Mouse (Mus musculus) neural tube, embryonic 13.5 days (tissue): ENCODE results near the gene Mrc2. TPM values are rescaled to one million over a fixed set of nuclear protein-coding genes. Genes with fewer than 3 reads are reported as not detected.
A peak's percentile ranks its signal among the peaks of the same experiment; 100 is the strongest.

Experiments
- ATAC-seq: fragments of 200-750 bp; cut with Nextera tagmentation; 2 replicates; pipeline ENCODE4 v1.8.0; 2017; ENCODE audit warnings: low read depth, mild to moderate bottlenecking, moderate TSS enrichment, moderate library complexity
- H3K27ac ChIP-seq: fragments of 300-500 bp; sonication (generic); replicated peaks from 2 replicates; pipeline ENCODE4 v1.5.1; 2015; ENCODE audit warnings: moderate library complexity, mild to moderate bottlenecking, inconsistent platforms
- H3K27me3 ChIP-seq: fragments of 300-500 bp; sonication (generic); 2 replicates; pipeline ENCODE4 v1.6.1; 2015; ENCODE audit warnings: mild to moderate bottlenecking, inconsistent platforms
- H3K36me3 ChIP-seq: fragments of 300-500 bp; sonication (generic); 2 replicates; pipeline ENCODE4 v1.6.1; 2015; ENCODE audit warnings: mild to moderate bottlenecking, inconsistent platforms
- H3K4me1 ChIP-seq: fragments of 300-500 bp; sonication (generic); replicated peaks from 2 replicates; pipeline ENCODE4 v1.6.1; 2015; ENCODE audit warnings: inconsistent platforms
- H3K4me2 ChIP-seq: fragments of 300-500 bp; sonication (generic); 2 replicates; pipeline ENCODE4 v1.6.1; 2015; ENCODE audit warnings: inconsistent platforms, mild to moderate bottlenecking, moderate library complexity
- H3K4me3 ChIP-seq: fragments of 300-500 bp; sonication (generic); 2 replicates; pipeline ENCODE4 v1.5.1; 2015; ENCODE audit warnings: mild to moderate bottlenecking, inconsistent platforms
- H3K9ac ChIP-seq: fragments of 300-500 bp; sonication (generic); 2 replicates; pipeline ENCODE4 v1.6.1; 2015; ENCODE audit warnings: moderate library complexity, mild to moderate bottlenecking, inconsistent platforms
- H3K9me3 ChIP-seq: fragments of 300-500 bp; sonication (generic); 2 replicates; pipeline ENCODE4 v1.6.1; 2016; ENCODE audit warnings: inconsistent platforms
- WGBS: fragments of 180-500 bp; shearing (Covaris S2); methylation state at CpG from one replicate; pipeline ENCODE4 v1.1.7; 2015; 5-methylcytosine and 5-hydroxymethylcytosine counted together
- polyA plus RNA-seq: library from polyadenylated mRNA; unstranded; fragments of >200 nt; fragmentation: Nextera tagmentation; extraction: Ambion mirVana; gene quantifications from 2 replicates; pipeline ENCODE4 v1.2.1, GENCODE M21; 2015

Mrc2 gene
- polyA plus RNA-seq, 1 experiment from 2014 or later: 5.0 TPM

DNA sequence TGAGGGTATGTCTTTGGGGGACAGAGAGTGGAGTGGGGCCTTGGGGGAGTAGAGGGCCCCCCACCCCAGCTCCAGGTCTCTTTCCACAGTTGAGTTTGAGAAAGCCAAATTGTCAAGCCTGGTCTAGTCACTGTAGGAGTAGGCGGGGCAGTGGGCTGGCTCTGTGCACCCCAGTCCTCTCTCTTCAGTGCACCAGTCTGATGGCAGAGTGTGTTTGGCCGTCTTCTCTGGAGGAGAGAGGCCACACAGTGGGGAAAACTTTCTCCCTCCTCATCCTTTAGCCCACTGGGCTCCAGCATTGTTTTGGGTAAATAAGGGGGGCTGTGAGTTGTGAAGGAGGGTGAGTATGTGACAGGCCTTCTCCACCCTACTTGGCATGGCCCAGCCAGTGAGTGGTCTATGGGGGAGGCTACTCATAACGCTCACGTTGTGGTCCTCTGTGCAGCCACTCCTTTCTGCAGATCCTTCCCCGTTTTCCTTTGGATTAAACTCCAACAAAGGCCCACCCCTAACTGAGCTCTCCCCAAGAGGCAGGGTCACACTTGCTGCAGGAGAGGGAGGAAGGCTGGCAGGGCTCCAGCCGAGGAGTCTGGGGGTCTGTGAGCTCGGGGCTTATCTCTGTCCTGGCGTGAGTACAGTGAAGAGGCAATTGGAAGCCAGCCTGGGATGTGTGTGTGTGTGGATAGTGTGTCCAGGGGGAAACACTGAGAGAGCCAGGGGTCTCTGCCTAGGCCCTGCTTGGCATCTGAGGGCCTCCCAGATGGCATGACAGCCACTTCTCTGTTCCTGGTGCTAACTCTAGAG lies 41.6 kb downstream of the Mrc2 start:
- 71% methylated on average over 8 of the region's 8 CpGs for WGBS
- Histone ChIP-seq H3K27me3 (no peaks in the 10 kb centered on the region), H3K27ac (no peak overlapping the region), H3K4me3 (no peak overlapping the region), H3K4me2 (no peak overlapping the region), H3K9me3 (no peaks in the 10 kb centered on the region), H3K36me3 (no peaks in the 10 kb centered on the region), H3K9ac (no peak overlapping the region), H3K4me1 (peaks cover 22% of the 10 kb centered on the region)
- peak; percentile 36 for ATAC-seq

DNA sequence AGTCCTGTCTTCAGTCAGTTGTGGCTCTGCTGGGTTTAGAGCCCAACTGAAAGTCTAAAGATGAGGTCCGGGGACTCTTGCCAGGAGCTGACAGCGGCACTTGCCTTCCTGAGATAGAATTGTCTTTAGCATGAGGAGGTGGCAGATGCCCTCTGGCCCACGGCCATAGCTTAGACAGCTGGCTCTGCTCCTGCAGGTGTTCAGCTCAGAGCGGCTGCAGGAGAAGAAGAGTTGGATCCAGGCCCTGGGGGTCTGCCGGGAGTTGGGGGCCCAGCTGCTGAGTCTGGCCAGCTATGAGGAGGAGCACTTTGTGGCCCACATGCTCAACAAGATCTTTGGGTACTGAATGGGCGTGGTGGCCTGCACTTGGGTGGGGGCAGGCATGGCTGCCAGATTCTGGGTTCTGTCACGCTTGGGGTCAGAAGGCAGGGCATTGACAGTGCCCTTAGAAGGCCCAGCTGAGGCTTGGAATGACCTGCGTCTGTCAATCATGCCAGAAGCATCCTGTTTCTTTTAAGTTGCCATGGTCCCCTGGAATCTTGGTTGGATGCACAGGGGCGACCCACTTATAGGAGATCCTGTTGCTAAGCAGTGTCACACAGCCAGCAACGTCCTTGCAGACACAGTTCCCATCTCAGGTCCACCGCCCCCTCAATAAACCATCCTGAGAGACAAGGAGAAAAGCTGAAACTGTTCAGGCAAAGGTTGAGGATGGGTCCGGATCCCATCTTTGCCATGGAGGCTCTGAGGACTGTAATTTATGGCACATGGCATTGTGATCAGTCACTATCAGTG lies 46.4 kb downstream of the Mrc2 start:
- Histone ChIP-seq H3K9ac (no peak overlapping the region), H3K4me1 (no peaks in the 10 kb centered on the region; the same call in 1 of the 2 replicates), H3K9me3 (no peaks in the 10 kb centered on the region), H3K36me3 (0 out of 2 replicates have a peak, but pooled peaks cover 5% of the 10 kb centered on the region), H3K4me3 (no peak overlapping the region), H3K4me2 (no peak overlapping the region), H3K27me3 (no peaks in the 10 kb centered on the region), H3K27ac (no peak overlapping the region)
- no peak for ATAC-seq
- WGBS: 79% methylated on average over 12 of the region's 12 CpGs

DNA sequence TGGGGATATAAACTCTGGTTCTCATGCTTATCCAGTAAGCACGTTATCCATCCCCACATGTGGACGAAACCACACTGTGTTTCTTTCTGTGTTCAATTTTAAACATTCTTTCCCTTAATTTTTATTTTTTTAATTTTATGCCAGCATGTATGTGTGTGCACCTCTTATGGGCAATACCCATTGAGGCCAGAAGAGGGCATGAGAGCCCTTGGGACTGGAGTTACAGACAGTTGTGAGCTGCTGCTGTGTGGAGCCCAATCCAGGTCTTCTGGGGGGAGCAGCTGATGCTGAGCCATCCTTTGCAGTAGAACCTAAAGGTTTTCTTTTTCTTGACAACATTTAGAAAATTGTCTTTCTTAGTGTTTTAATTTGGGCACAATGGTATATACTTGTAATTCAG lies 52.8 kb downstream of the Mrc2 start:
- no peaks in the 10 kb centered on the region for H3K27me3 ChIP-seq
- no peak overlapping the region for H3K27ac ChIP-seq
- no peak for ATAC-seq
- H3K36me3 ChIP-seq: 0 out of 2 replicates have a peak, but pooled peaks cover 5% of the 10 kb centered on the region
- H3K9me3 ChIP-seq: no peaks in the 10 kb centered on the region
- H3K4me1 ChIP-seq: peaks cover 3% of the 10 kb centered on the region; the same call in 1 of the 2 replicates
- no peak overlapping the region for H3K4me3 ChIP-seq
- no peak overlapping the region for H3K4me2 ChIP-seq
- H3K9ac ChIP-seq: no peak overlapping the region
- WGBS: 76% methylated on average over 2 of the region's 2 CpGs

DNA sequence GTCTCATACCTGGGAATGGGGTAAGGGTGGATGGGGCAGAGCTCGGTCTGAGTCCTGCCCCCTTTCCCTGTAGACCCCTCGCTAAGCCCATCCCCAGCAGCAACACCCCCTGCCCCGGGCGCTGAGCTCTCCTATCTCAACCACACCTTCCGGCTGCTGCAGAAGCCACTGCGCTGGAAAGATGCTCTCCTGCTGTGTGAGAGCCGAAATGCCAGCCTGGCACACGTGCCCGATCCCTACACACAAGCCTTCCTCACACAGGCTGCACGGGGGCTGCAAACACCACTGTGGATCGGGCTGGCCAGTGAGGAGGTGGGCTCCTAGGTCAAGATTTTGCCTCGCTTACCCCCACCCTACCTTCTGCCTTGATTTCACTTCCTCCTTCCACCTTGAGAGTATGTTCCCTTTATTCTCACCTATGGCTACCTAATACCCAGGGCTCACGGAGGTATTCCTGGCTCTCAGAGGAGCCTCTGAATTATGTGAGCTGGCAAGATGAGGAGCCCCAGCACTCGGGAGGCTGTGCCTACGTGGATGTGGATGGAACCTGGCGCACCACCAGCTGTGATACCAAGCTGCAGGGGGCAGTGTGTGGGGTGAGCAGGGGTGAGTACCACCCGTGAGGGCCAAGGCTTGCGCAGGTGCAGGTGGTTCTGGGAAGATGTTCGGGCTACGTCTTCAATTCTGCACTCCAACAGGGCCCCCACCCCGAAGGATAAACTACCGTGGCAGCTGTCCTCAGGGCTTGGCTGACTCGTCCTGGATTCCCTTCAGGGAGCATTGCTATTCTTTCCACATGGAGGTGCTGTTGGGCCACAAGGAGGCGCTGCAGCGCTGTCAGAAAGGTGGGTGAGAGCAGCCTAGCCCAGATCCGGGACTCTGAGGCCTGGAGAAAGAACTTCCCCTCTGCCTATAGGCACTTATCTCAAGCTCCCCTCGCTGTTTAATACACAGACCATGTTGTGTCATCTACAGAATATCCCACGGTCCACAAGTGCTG lies 55.0 kb downstream of the Mrc2 start:
- WGBS: 61% methylated on average over 28 of the region's 28 CpGs
- no peaks in the 10 kb centered on the region for H3K27me3 ChIP-seq
- H3K36me3 ChIP-seq: no peaks in the 10 kb centered on the region
- H3K27ac ChIP-seq: no peak overlapping the region
- H3K4me3 ChIP-seq: no peak overlapping the region
- ATAC-seq: peak; percentile 76
- H3K4me2 ChIP-seq: no peak overlapping the region
- H3K4me1 ChIP-seq: peaks cover 3% of the 10 kb centered on the region; the same call in 1 of the 2 replicates
- no peak overlapping the region for H3K9ac ChIP-seq
- H3K9me3 ChIP-seq: no peaks in the 10 kb centered on the region

DNA sequence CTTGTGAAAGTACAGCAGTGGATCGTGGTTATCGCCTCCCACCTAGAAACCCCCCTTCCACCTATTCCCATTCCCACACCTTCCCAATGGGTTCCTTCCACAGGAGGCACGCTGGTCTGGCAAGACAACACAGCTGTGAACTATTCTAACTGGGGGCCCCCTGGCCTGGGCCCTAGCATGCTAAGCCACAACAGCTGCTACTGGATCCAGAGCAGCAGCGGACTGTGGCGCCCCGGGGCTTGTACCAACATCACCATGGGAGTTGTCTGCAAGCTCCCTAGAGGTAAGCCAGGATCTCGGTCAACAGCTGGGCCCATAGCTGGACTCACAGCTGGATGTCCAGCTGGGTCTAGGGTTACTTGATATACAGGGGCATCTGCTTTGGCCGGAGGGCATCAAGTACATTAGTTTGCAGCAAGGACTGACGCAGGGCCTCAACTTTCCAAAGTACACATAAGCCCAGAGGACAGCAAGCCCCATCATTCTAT lies 56.1 kb downstream of the Mrc2 start:
- no peak overlapping the region for H3K4me3 ChIP-seq
- H3K36me3 ChIP-seq: no peaks in the 10 kb centered on the region
- H3K9ac ChIP-seq: no peak overlapping the region
- peaks cover 12% of the 10 kb centered on the region; the same call in 1 of the 2 replicates for H3K4me1 ChIP-seq
- H3K27me3 ChIP-seq: no peaks in the 10 kb centered on the region
- H3K27ac ChIP-seq: no peak overlapping the region
- no peak overlapping the region for H3K4me2 ChIP-seq
- H3K9me3 ChIP-seq: no peaks in the 10 kb centered on the region
- no peak for ATAC-seq
- 90% methylated on average over 9 of the region's 9 CpGs for WGBS

DNA sequence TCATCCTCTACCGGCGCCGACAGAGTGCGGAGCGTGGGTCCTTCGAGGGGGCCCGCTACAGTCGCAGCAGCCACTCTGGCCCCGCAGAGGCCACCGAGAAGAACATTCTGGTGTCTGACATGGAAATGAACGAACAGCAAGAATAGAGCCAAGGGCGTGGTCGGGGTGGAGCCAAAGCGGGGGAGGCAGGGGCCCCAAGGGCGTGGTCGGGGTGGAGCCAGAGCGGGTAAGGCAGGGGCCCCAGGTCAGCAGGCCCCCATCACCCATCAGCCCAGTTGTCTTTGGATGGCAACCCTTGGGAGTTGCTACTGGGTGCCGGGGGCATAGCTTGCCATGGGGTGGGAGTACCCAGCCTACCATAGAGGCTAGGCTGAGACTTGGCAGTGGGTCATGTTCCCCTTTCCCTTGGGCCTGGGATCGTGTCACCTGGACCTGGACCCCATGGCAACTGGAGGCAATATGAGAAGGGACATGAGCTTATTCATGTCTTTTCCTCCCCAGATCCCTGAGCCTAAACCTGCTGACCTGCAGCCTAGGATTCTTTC lies 57.4 kb downstream of the Mrc2 start:
- Histone ChIP-seq H3K9me3 (no peaks in the 10 kb centered on the region), H3K4me3 (no peak overlapping the region), H3K27me3 (no peaks in the 10 kb centered on the region), H3K9ac (no peak overlapping the region), H3K27ac (no peak overlapping the region), H3K36me3 (no peaks in the 10 kb centered on the region), H3K4me1 (peaks cover 14% of the 10 kb centered on the region; the same call in 1 of the 2 replicates), H3K4me2 (no peak overlapping the region)
- 94% methylated on average over 19 of the region's 19 CpGs for WGBS
- no peak for ATAC-seq

DNA sequence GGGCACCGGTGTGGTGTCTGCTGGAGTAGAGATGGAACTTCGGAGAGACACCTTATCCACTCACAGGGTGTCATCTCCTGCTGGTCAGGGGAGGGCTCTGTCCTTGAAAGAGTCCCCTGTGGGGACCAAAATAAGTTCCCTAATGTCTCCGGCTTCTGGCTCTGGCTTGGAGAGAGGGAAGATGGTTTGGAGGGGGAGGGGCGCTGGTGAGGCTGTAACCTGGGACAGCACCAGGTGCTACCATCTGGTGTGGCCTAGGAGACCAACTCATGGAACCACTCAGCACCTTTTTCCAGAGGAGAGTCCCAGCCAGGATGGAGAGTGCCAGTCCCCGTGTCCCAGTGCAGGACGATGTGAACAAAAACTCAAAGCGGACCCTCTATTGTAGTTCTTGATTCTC lies 58.2 kb downstream of the Mrc2 start:
- no peak overlapping the region for H3K9ac ChIP-seq
- H3K4me1 ChIP-seq: peaks cover 14% of the 10 kb centered on the region; the same call in 1 of the 2 replicates
- H3K36me3 ChIP-seq: no peaks in the 10 kb centered on the region
- H3K27ac ChIP-seq: no peak overlapping the region
- H3K4me3 ChIP-seq: no peak overlapping the region
- no peak overlapping the region for H3K4me2 ChIP-seq
- H3K9me3 ChIP-seq: no peaks in the 10 kb centered on the region
- WGBS: 87% methylated on average over 7 of the region's 7 CpGs
- no peaks in the 10 kb centered on the region for H3K27me3 ChIP-seq
- no peak for ATAC-seq

DNA sequence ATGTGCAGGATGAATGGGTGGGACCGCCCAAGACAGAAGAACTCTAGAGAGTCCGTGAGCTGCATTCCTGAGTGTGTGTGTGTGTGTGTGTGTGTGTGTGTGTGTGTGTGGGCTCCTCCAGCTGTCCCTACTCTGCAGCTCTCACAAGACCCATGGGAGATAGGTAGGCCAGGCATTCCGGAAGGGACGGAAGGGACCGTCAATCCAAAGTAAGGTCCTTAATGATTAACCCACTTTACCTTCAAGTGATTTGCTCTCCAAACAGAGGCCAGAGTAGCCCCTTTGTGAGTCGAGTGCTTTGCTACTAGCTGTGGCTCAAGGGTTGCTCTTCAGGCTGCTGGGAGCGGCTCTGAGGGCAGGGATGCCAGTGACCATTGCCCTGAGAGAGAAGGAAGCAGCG lies 59.7 kb downstream of the Mrc2 start:
- no peak overlapping the region for H3K9ac ChIP-seq
- 57% methylated on average over 8 of the region's 8 CpGs for WGBS

DNA sequence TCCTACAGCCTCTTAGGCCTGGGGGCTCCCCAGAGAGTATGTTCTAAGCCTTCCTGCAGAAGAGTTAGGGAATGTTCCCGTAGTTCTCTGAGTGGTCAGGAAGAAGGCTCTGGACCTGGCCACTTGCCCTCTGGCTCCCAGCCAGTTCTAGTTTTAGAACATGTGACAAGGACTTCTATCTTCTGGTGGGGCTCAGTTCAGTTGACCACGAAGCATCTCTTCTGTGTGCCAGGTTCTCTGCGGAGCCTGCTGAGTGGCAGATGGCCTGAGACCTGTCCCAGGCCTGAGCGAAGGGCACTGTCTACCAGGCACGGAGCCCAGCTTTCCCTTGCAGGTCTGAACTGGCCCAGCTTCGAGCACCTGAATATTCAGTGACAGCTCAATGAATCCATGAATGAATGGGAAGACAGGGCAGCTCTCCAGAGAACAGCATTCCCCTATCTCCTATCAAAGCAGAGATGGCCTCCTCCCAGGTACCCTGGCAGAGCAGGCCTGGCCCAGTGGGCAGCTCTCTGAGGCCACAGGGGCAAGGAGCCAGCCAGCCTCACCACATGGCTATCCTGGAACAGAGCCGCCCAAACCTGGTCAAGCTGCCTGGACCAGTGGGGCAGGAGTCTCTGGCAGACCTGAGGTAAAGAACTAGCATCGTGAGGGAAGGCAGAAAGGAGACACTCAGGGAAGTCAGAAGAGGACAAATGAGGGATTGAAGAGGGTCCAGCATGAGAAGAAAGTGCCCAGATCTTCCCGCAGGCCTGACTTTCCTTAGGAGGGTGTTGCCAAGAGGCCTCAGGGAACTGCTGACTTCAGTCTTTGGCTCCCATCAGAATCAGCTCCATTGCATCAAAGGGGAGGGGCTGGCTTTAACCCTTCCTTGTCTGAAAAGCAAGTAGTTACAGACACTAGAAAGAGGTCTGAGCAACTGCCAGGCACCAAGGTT lies 60.8 kb downstream of the Mrc2 start:
- no peak for ATAC-seq
- Histone ChIP-seq H3K4me2 (no peak overlapping the region), H3K4me1 (peaks cover 14% of the 10 kb centered on the region; the same call in 1 of the 2 replicates), H3K9me3 (no peaks in the 10 kb centered on the region), H3K4me3 (no peak overlapping the region), H3K36me3 (no peaks in the 10 kb centered on the region), H3K27me3 (no peaks in the 10 kb centered on the region), H3K27ac (no peak overlapping the region), H3K9ac (no peak overlapping the region)
- 65% methylated on average over 9 of the region's 9 CpGs for WGBS

More for the DNA sequence above, 59.7 kb downstream of the Mrc2 start:
- no peaks in the 10 kb centered on the region for H3K27me3 ChIP-seq
- peaks cover 14% of the 10 kb centered on the region; the same call in 1 of the 2 replicates for H3K4me1 ChIP-seq
- no peaks in the 10 kb centered on the region for H3K36me3 ChIP-seq
- no peak overlapping the region for H3K4me3 ChIP-seq
- H3K27ac ChIP-seq: no peak overlapping the region
- H3K9me3 ChIP-seq: no peaks in the 10 kb centered on the region
- no peak for ATAC-seq
- H3K4me2 ChIP-seq: no peak overlapping the region

DNA sequence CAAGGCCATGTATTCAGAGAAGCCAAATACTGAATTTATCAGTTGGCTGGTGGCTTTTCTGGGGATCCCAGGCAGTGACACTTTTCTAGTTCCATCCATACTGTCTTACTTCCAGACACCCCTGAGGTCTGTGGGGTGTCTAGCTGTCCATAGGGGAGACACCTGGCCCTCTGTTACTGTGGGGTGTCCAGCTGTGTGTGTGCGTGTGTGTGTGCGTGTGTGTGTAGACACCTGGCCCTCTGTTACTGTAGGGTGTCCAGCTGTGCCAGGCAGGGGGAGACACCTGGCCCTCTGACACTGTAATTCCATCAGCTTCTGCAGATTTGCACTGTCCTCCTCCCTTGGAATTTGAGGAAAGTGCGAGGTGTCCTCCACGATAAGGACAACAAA lies 61.4 kb downstream of the Mrc2 start:
- no peaks in the 10 kb centered on the region for H3K27me3 ChIP-seq
- no peak overlapping the region for H3K4me3 ChIP-seq
- H3K4me1 ChIP-seq: peaks cover 10% of the 10 kb centered on the region; the same call in 1 of the 2 replicates
- ATAC-seq: no peak
- no peak overlapping the region for H3K27ac ChIP-seq
- H3K4me2 ChIP-seq: no peak overlapping the region
- H3K36me3 ChIP-seq: no peaks in the 10 kb centered on the region
- 83% methylated on average over 4 of the region's 4 CpGs for WGBS
- no peak overlapping the region for H3K9ac ChIP-seq
- no peaks in the 10 kb centered on the region for H3K9me3 ChIP-seq
